Comparison of ENCODE assay signal across 8 mouse cellular contexts in the genomic region with DNA sequence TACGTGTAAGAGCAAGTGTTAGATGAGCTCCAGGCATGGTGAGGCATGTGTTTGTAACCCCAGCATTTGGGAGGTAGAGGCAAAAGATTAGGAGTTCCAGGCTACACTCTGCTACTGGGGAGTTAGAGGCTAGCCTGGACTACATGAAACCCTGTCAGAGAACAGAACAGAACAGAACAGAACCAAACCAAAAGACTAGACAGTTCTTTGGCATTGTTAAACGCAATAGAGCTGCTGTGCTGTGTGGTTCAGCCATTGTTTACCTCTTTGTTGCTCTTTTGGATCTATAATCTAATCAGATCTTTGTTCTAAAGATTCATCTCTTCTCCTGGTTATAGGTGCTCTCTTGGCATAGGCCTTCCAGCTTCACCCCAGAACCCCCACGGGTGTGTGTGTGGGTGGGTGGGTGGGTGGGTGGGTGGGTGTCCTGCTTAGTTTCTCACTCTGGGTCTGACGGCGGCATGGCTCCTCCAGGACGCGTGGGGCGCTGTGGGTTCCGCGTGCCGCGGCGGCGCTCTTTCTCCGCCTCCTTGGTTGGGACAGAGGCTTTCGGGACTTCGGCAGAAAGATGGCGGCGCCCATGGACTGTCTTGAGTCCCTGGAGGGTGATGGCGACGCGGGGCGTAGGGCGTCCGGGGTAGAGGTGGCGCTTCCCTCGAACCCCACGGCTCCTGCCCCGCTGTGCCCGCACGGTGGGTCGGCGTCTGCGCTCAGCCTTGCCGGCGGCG. TPM values are rescaled to one million over a fixed set of nuclear protein-coding genes. Genes with fewer than 3 reads are reported as not detected.
DNase-seq lines count a peak whose midpoint lies in the region; ATAC-seq lines count a peak whose summit lies in the region.

No protein-coding gene starts in this region.

- ATAC-seq in inflammation-experienced regulatory T-cells, adult 6 months, result peak; percentile 95
- ATAC-seq in megakaryocyte-erythroid progenitor cell, adult 5-6 weeks (replicated peaks; ENCODE audit: low FRiP score, low TSS enrichment, poor library complexity, severe bottlenecking), result peak; percentile 90

- DNase-seq in adrenal gland, adult (ENCODE audit: inconsistent age in 2 of 2, low spot score in 1 of 2), result peak; percentile 89 to 95
- DNase-seq in embryo, embryonic 10.5 days (ENCODE audit: low spot score), result peak; percentile 91
- DNase-seq in gastrocnemius, postnatal 14 days, result peak; percentile 83
- peak; percentile 80 to 92 for DNase-seq in left cerebral cortex, postnatal 10 days (ENCODE audit: extremely low spot score in 1 of 2, low spot score in 2 of 2)
- DNase-seq in right cerebral cortex, postnatal 25 days, result peak; percentile 88
- peak; percentile 77 to 87 for DNase-seq in urinary bladder, postnatal 4 days (ENCODE audit: low spot score in 2 of 2)

- intact Hi-C loops in gastrocnemius, postnatal 14 days (cut with DNase I; ENCODE audit: low total_unique reads), result no loop called here
- intact Hi-C loops in left cerebral cortex, postnatal 10 days (cut with DNase I), result no loop called here

RNA-seq across cellular contexts. Expression of a gene that starts 7.5 kb away (rescaled TPM):
- 1 to 10 TPM; 4.6 to 7.2 TPM for total RNA-seq in gastrocnemius, postnatal 14 days (2021)
- polyA plus RNA-seq in inflammation-experienced regulatory T-cells, adult 6 months (2017; shearing (Covaris generic)), result 10 to 100 TPM; 14.8 to 15.4 (median 15.3) TPM
- 10 to 100 TPM in 1 of 2 experiments, 1 to 10 TPM in 1; 8.4 to 10.2 TPM for total RNA-seq in left cerebral cortex, postnatal 10 days (2021)
- 24.3 and 28.1 TPM in 2 replicates for total RNA-seq in megakaryocyte-erythroid progenitor cell, adult 5-6 weeks (2014; fragmentation: Nextera tagmentation)
- total RNA-seq in megakaryocyte-erythroid progenitor cell, adult 5-6 weeks (2017), result 17.6 and 21.2 TPM in 2 replicates

RNA-seq across cellular contexts. Expression of a gene that starts 41.3 kb away (rescaled TPM):
- total RNA-seq in gastrocnemius, postnatal 14 days (2021), result 1 to 10 TPM; 2.2 to 2.4 TPM
- polyA plus RNA-seq in inflammation-experienced regulatory T-cells, adult 6 months (2017; shearing (Covaris generic)), result 1 to 10 TPM in 2 of 3 experiments, under 1 TPM in 1; 0.79 to 2.3 (median 1.3) TPM
- total RNA-seq in left cerebral cortex, postnatal 10 days (2021), result 1 to 10 TPM; 2.4 to 2.8 TPM
- total RNA-seq in megakaryocyte-erythroid progenitor cell, adult 5-6 weeks (2014; fragmentation: Nextera tagmentation), result 19.1 and 37.3 TPM in 2 replicates
- 32.0 and 32.1 TPM in 2 replicates for total RNA-seq in megakaryocyte-erythroid progenitor cell, adult 5-6 weeks (2017)

RNA-seq across cellular contexts. Expression of a gene that starts 51.1 kb away (rescaled TPM):
- 10 to 100 TPM; 35.2 to 37.7 TPM for total RNA-seq in gastrocnemius, postnatal 14 days (2021)
- polyA plus RNA-seq in inflammation-experienced regulatory T-cells, adult 6 months (2017; shearing (Covaris generic)), result 10 to 100 TPM; 76.9 to 94.8 (median 81.5) TPM
- total RNA-seq in left cerebral cortex, postnatal 10 days (2021), result 10 to 100 TPM; 80.5 to 83.1 TPM
- 63.6 and 64.2 TPM in 2 replicates for total RNA-seq in megakaryocyte-erythroid progenitor cell, adult 5-6 weeks (2014; fragmentation: Nextera tagmentation)
- total RNA-seq in megakaryocyte-erythroid progenitor cell, adult 5-6 weeks (2017), result 70.9 and 115 TPM in 2 replicates

Comparison
In these comparisons a context has a peak if more than half of its experiments do, and no peak if none do; other contexts are left out.
1. Peak in every context shown above with its lines: DNase-seq and ATAC-seq.
2. RNA of a gene that starts 41.3 kb away (total RNA-seq): 19.1 to 37.3 TPM in megakaryocyte-erythroid progenitor cell, adult 5-6 weeks; 2.4 to 2.8 TPM in left cerebral cortex, postnatal 10 days and 2.2 to 2.4 TPM in gastrocnemius, postnatal 14 days; every median in the first group is over 4 times any median in the second.